Mouse (Mus musculus): ENCODE results near the gene Med27.

DNA sequence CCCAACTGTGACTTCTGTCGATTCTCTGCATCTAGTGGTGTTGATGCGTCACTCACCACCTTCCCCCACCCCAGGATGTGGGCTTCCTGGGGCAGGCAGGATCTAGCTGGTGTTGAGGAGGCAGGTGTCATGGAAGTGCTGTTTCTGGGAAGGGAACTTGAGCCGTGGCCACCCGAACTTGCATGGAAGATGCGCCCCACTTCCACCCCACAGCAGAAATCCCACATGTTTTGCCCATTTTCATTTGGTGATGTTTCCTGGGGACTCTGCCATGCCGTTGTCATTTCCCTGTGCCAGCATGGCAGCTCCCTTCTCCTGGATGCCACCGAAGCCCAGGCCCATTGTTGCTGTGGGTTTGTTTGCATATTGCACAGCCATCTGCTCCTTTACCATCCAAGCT, 42.3 kb downstream of the Med27 start:
- TF ChIP-seq E2F4 (IDR thresholded peaks at IDR 0.05; ENCODE audit: insufficient read depth) (no peak), POLR2A (IDR thresholded peaks at IDR 0.05; ENCODE audit: insufficient read length, low read depth) (no peak), USF1 (IDR thresholded peaks at IDR 0.05; ENCODE audit: low read depth) (no peak)

All from myocyte (in vitro differentiated cells).